Mouse (Mus musculus) heart, adult 2 months (tissue): ENCODE data around the gene Mpped2.

Experiments used
- CTCF ChIP-seq: fragments of 200-600 bp; IDR thresholded peaks from 2 replicates; pipeline ENCODE4 v1.8.1; 2022; ENCODE audit warnings: antibody characterized with exemption, mild to moderate bottlenecking, moderate library complexity
- POLR2A ChIP-seq: fragments of 200-500 bp; IDR thresholded peaks from 2 replicates; pipeline ENCODE4 v1.6.1; 2011; ENCODE audit warnings: mild to moderate bottlenecking, low read depth, low read length, control low read depth; ENCODE audit not compliant: insufficient read depth

DNA sequence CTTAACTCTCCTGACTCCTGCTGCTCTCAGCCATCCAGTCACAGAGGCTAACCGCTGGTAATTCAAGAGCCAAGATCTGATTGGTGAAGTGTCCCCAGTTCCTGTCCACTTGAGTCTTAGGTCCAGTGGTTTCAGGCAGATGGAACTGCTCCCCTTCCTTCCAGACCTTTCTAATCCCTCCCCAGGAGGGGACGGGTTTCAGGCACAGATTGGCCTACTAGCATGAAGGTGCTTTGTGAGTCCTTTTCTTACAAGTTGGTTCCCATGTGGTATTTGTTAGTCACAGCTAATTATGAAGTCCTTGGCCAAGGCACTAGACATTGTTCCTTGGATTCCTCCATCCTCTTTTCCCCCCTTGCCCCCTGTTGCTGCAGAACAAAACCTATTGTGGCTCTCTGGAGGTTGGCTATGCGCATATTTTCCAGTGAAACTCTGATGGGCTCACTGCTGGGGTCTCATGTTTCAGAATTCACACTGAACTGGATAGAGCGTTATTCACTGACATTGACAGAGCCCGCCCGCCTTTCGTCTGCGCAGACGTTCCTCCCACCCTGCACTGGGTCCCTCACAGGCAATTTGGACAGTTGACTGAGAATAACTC, 163.4 kb downstream of the Mpped2 start:
- TF ChIP-seq CTCF (no peak), POLR2A (no peak)
